Mouse (Mus musculus) lung, postnatal 0 days (tissue): Measurements from ENCODE around the gene C2cd4a.

Experiments
- CTCF ChIP-seq: IDR thresholded peaks from 2 replicates; pipeline ENCODE4 v1.5.1; 2016; ENCODE audit warnings: antibody characterized with exemption, mild to moderate bottlenecking
- EP300 ChIP-seq: IDR thresholded peaks from 2 replicates; pipeline ENCODE4 v1.6.1; 2016; ENCODE audit warnings: antibody characterized with exemption, mild to moderate bottlenecking, control low read depth

DNA sequence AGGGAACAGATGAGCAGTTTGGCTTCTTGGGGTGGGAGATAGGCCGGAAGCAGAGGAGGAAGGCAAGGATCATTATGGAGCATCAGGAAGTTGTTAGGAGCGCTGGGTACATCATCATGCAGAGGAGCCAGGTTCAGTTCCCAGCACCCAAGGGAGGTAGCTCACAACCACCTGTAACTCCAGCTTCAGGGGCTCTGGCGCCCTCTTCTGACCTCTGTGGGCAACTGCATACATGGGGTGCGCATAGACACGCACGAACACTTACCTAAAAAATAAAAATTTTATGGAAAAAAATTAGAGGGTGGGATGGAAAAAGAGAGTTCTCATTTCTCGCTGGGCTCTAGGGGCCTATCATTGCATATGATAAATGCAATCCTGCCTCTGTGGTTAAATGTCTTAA is 6.6 kb downstream of the C2cd4a start:
- no peak for TF ChIP-seq CTCF
- TF ChIP-seq EP300 = no peak
